In genomic region chr2:167486573-167486972, GRCm38 (mm10) we compare ENCODE assay signal across 14 mouse cellular contexts. TPM values are rescaled to one million over a fixed set of nuclear protein-coding genes. Genes with fewer than 3 reads are reported as not detected.
DNase-seq lines count a peak whose midpoint lies in the region; ATAC-seq and TF ChIP-seq lines count a peak whose summit lies in the region.
"Had no signal": no experiment of that assay in that cellular context is flagged by ENCODE, and none has a peak within 500 bp of the region (broad histone marks: within the 10 kb centered on the region; RNA-seq: fewer than 3 reads in every experiment).

No protein-coding gene starts in this region.

- no peaks in the 10 kb centered on the region for H3K9me3 ChIP-seq in hindbrain, embryonic 12.5 days (replicated peaks)
- no peaks in the 10 kb centered on the region for H3K9me3 ChIP-seq in hindbrain, embryonic 11.5 days (ENCODE audit: control insufficient read depth, low read length)
- no peaks in the 10 kb centered on the region for H3K9me3 ChIP-seq in intestine, postnatal 0 days (ENCODE audit: control insufficient read depth)
- H3K9me3 ChIP-seq in kidney, embryonic 15.5 days (replicated peaks), result no peaks in the 10 kb centered on the region
- no peaks in the 10 kb centered on the region for H3K9me3 ChIP-seq in midbrain, embryonic 11.5 days (ENCODE audit: control insufficient read depth, low read length)
- H3K9me3 ChIP-seq: embryonic facial prominence, embryonic 15.5 days; limb, embryonic 12.5 days; neural tube, embryonic 12.5 days had no signal

- no peak overlapping the region for H3K4me2 ChIP-seq in hindbrain, embryonic 12.5 days (replicated peaks)
- H3K4me2 ChIP-seq in hindbrain, embryonic 11.5 days (replicated peaks; ENCODE audit: low read depth, low read length), result no peak overlapping the region
- H3K4me2 ChIP-seq in intestine, postnatal 0 days (replicated peaks; ENCODE audit: low read depth), result no peak overlapping the region
- H3K4me2 ChIP-seq in kidney, embryonic 15.5 days, result no peak overlapping the region
- no peak overlapping the region for H3K4me2 ChIP-seq in midbrain, embryonic 11.5 days
- H3K4me2 ChIP-seq: embryonic facial prominence, embryonic 15.5 days; limb, embryonic 12.5 days; neural tube, embryonic 12.5 days had no signal

- no peak for TF ChIP-seq POLR2A in cerebellum, adult 2 months (IDR thresholded peaks at IDR 0.05; ENCODE audit: borderline replicate concordance, insufficient read depth, low read length)

- no peaks in the 10 kb centered on the region for H3K27me3 ChIP-seq in hindbrain, embryonic 12.5 days
- no peaks in the 10 kb centered on the region for H3K27me3 ChIP-seq in hindbrain, embryonic 11.5 days (ENCODE audit: control insufficient read depth, insufficient read depth, low read length)
- no peaks in the 10 kb centered on the region for H3K27me3 ChIP-seq in cerebellum, adult 2 months (ENCODE audit: control insufficient read depth, insufficient read depth, low read length)
- no peaks in the 10 kb centered on the region for H3K27me3 ChIP-seq in intestine, postnatal 0 days (replicated peaks; ENCODE audit: control insufficient read depth, insufficient read depth, low read length)
- no peaks in the 10 kb centered on the region for H3K27me3 ChIP-seq in kidney, embryonic 15.5 days
- no peaks in the 10 kb centered on the region for H3K27me3 ChIP-seq in midbrain, embryonic 11.5 days (ENCODE audit: control insufficient read depth, insufficient read depth, low read length)
- H3K27me3 ChIP-seq: embryonic facial prominence, embryonic 15.5 days; limb, embryonic 12.5 days; neural tube, embryonic 12.5 days had no signal

- no peak overlapping the region for H3K4me3 ChIP-seq in hindbrain, embryonic 12.5 days
- H3K4me3 ChIP-seq in hindbrain, embryonic 11.5 days (ENCODE audit: low read depth, low read length), result no peak overlapping the region
- no peak overlapping the region for H3K4me3 ChIP-seq in cerebellum, adult 2 months (replicated peaks; ENCODE audit: insufficient read depth, low read depth, low read length)
- H3K4me3 ChIP-seq in intestine, postnatal 0 days (ENCODE audit: low read depth, low read length), result no peak overlapping the region
- no peak overlapping the region for H3K4me3 ChIP-seq in kidney, embryonic 15.5 days (replicated peaks)
- no peak overlapping the region for H3K4me3 ChIP-seq in midbrain, embryonic 11.5 days (ENCODE audit: low read depth, low read length)
- H3K4me3 ChIP-seq: embryonic facial prominence, embryonic 15.5 days; limb, embryonic 12.5 days; neural tube, embryonic 12.5 days had no signal

- no peak for TF ChIP-seq CTCF in cerebellum, adult 2 months (IDR thresholded peaks at IDR 0.05; ENCODE audit: borderline replicate concordance, insufficient read depth, low read depth, low read length)
- no peak for TF ChIP-seq CTCF in intestine, postnatal 0 days (IDR thresholded peaks at IDR 0.05; ENCODE audit: low read depth)

- H3K4me1 ChIP-seq in hindbrain, embryonic 12.5 days, result peaks cover 17% of the 10 kb centered on the region
- H3K4me1 ChIP-seq in hindbrain, embryonic 11.5 days (replicated peaks; ENCODE audit: control insufficient read depth, insufficient read depth, low read length), result peaks cover 2% of the 10 kb centered on the region; the same call in 1 of the 2 replicates
- H3K4me1 ChIP-seq in cerebellum, adult 2 months (ENCODE audit: control insufficient read depth, insufficient read depth, low read length), result peaks cover 61% of the 10 kb centered on the region
- peaks cover 4% of the 10 kb centered on the region; the same call in 1 of the 2 replicates for H3K4me1 ChIP-seq in intestine, postnatal 0 days (replicated peaks; ENCODE audit: control insufficient read depth, insufficient read depth, low read length)
- H3K4me1 ChIP-seq in kidney, embryonic 15.5 days, result peaks cover 21% of the 10 kb centered on the region
- peaks cover 6% of the 10 kb centered on the region for H3K4me1 ChIP-seq in midbrain, embryonic 11.5 days (ENCODE audit: control insufficient read depth, insufficient read depth, low read length)

- no peak for ATAC-seq in cerebellum, adult (ENCODE audit: insufficient number of reproducible peaks, low FRiP score, low TSS enrichment)
- no peak for ATAC-seq in hindbrain, embryonic 12.5 days (ENCODE audit: low FRiP score)
- ATAC-seq in hindbrain, embryonic 11.5 days (ENCODE audit: low FRiP score), result no peak
- no peak for ATAC-seq in intestine, postnatal 0 days
- no peak for ATAC-seq in kidney, embryonic 15.5 days (replicated peaks; ENCODE audit: low FRiP score)
- no peak for ATAC-seq in midbrain, embryonic 11.5 days (ENCODE audit: low FRiP score)

- no peak overlapping the region for H3K27ac ChIP-seq in hindbrain, embryonic 12.5 days
- no peak overlapping the region for H3K27ac ChIP-seq in hindbrain, embryonic 11.5 days (ENCODE audit: low read depth, low read length)
- peak overlapping the region; percentile 90 for H3K27ac ChIP-seq in cerebellum, adult 2 months (ENCODE audit: insufficient read depth, low read length)
- peak overlapping the region; percentile 68 for H3K27ac ChIP-seq in intestine, postnatal 0 days (ENCODE audit: low read depth, low read length)
- H3K27ac ChIP-seq in kidney, embryonic 15.5 days, result no peak overlapping the region
- no peak overlapping the region for H3K27ac ChIP-seq in midbrain, embryonic 11.5 days (ENCODE audit: low read depth, low read length)
- H3K27ac ChIP-seq: embryonic facial prominence, embryonic 15.5 days; limb, embryonic 12.5 days; liver, embryonic 14.5 days; neural tube, embryonic 12.5 days had no signal

- WGBS in hindbrain, embryonic 12.5 days, result 78% methylated on average over 4 of the region's 4 CpGs
- WGBS in hindbrain, embryonic 11.5 days, result 88% methylated on average over 4 of the region's 4 CpGs
- 13% methylated on average over 4 of the region's 4 CpGs for WGBS in cerebellum, adult 2 months
- WGBS in intestine, postnatal 0 days, result 49% methylated on average over 4 of the region's 4 CpGs
- WGBS in kidney, embryonic 15.5 days, result 91% methylated on average over 4 of the region's 4 CpGs
- WGBS in midbrain, embryonic 11.5 days, result 93% methylated on average over 4 of the region's 4 CpGs

- peaks cover 41% of the 10 kb centered on the region for H3K36me3 ChIP-seq in hindbrain, embryonic 12.5 days
- 0 out of 2 replicates have a peak, but pooled peaks cover 4% of the 10 kb centered on the region for H3K36me3 ChIP-seq in hindbrain, embryonic 11.5 days (ENCODE audit: control insufficient read depth, insufficient read depth, low read length)
- H3K36me3 ChIP-seq in intestine, postnatal 0 days (ENCODE audit: control insufficient read depth, insufficient read depth), result peaks cover 34% of the 10 kb centered on the region
- H3K36me3 ChIP-seq in kidney, embryonic 15.5 days, result peaks cover 46% of the 10 kb centered on the region
- H3K36me3 ChIP-seq in midbrain, embryonic 11.5 days (ENCODE audit: control insufficient read depth, insufficient read depth, low read length), result peaks cover 8% of the 10 kb centered on the region

- peak; percentile 71 for DNase-seq in cerebellum, adult 11 months
- no peak for DNase-seq in hindbrain, embryonic 11.5 days (ENCODE audit: low spot score)
- DNase-seq in cerebellum, adult 2 months, result peak; percentile 74 to 81
- DNase-seq in midbrain, embryonic 11.5 days (ENCODE audit: low spot score, missing footprints), result no peak
- DNase-seq: kidney, adult 9 months; thymus, postnatal 14 days had no signal

- 0 out of 2 replicates have a peak overlapping the region, but pooled peaks have one; percentile 13 for H3K9ac ChIP-seq in hindbrain, embryonic 12.5 days
- no peak overlapping the region for H3K9ac ChIP-seq in hindbrain, embryonic 11.5 days (ENCODE audit: low read depth, low read length)
- 0 out of 2 replicates have a peak overlapping the region, but pooled peaks have one; percentile 26 for H3K9ac ChIP-seq in intestine, postnatal 0 days (ENCODE audit: low read depth, low read length)
- H3K9ac ChIP-seq in kidney, embryonic 15.5 days, result no peak overlapping the region
- H3K9ac ChIP-seq in midbrain, embryonic 11.5 days (ENCODE audit: low read length), result no peak overlapping the region
- H3K9ac ChIP-seq: embryonic facial prominence, embryonic 15.5 days; limb, embryonic 12.5 days; liver, embryonic 14.5 days; neural tube, embryonic 12.5 days had no signal

RNA-seq across cellular contexts. Expression of gene Rnf114, which starts 5.9 kb away (rescaled TPM):
- polyA plus RNA-seq in hindbrain, embryonic 12.5 days (2016; fragmentation: Nextera tagmentation; extraction: Ambion mirVana), result 120 TPM in 2 replicates
- 120 and 140 TPM in 2 replicates for polyA plus RNA-seq in hindbrain, embryonic 11.5 days (2014; fragmentation: Nextera tagmentation; extraction: Ambion mirVana)
- polyA plus RNA-seq in cerebellum, adult 2 months (2012; rRNA removed), result 101 and 106 TPM in 2 replicates
- 62.2 and 64.8 TPM in 2 replicates for polyA plus RNA-seq in intestine, postnatal 0 days (2015; fragmentation: Nextera tagmentation; extraction: Ambion mirVana)
- 89.9 and 91.9 TPM in 2 replicates for polyA plus RNA-seq in kidney, embryonic 15.5 days (2015; fragmentation: Nextera tagmentation; extraction: Ambion mirVana)
- 140 and 150 TPM in 2 replicates for polyA plus RNA-seq in midbrain, embryonic 11.5 days (2014; fragmentation: Nextera tagmentation; extraction: Ambion mirVana)

RNA-seq across cellular contexts. Expression of gene Spata2, which starts 6.1 kb away (rescaled TPM):
- polyA plus RNA-seq in hindbrain, embryonic 12.5 days (2016; fragmentation: Nextera tagmentation; extraction: Ambion mirVana), result 20.8 and 25.3 TPM in 2 replicates
- 13.5 and 15.0 TPM in 2 replicates for polyA plus RNA-seq in hindbrain, embryonic 11.5 days (2014; fragmentation: Nextera tagmentation; extraction: Ambion mirVana)
- 80.2 and 88.0 TPM in 2 replicates for polyA plus RNA-seq in cerebellum, adult 2 months (2012; rRNA removed)
- polyA plus RNA-seq in intestine, postnatal 0 days (2015; fragmentation: Nextera tagmentation; extraction: Ambion mirVana), result 11.5 and 13.5 TPM in 2 replicates
- 17.8 and 17.9 TPM in 2 replicates for polyA plus RNA-seq in kidney, embryonic 15.5 days (2015; fragmentation: Nextera tagmentation; extraction: Ambion mirVana)
- 15.6 and 15.8 TPM in 2 replicates for polyA plus RNA-seq in midbrain, embryonic 11.5 days (2014; fragmentation: Nextera tagmentation; extraction: Ambion mirVana)

RNA-seq across cellular contexts. Expression of gene Snai1, which starts 51.4 kb away (rescaled TPM):
- 30.1 and 39.0 TPM in 2 replicates for polyA plus RNA-seq in hindbrain, embryonic 12.5 days (2016; fragmentation: Nextera tagmentation; extraction: Ambion mirVana)
- polyA plus RNA-seq in hindbrain, embryonic 11.5 days (2014; fragmentation: Nextera tagmentation; extraction: Ambion mirVana), result 27.6 and 29.5 TPM in 2 replicates
- 1.1 and 1.9 TPM in 2 replicates for polyA plus RNA-seq in cerebellum, adult 2 months (2012; rRNA removed)
- polyA plus RNA-seq in intestine, postnatal 0 days (2015; fragmentation: Nextera tagmentation; extraction: Ambion mirVana), result 5.4 and 8.0 TPM in 2 replicates
- polyA plus RNA-seq in kidney, embryonic 15.5 days (2015; fragmentation: Nextera tagmentation; extraction: Ambion mirVana), result 34.3 and 37.7 TPM in 2 replicates
- 18.4 and 20.8 TPM in 2 replicates for polyA plus RNA-seq in midbrain, embryonic 11.5 days (2014; fragmentation: Nextera tagmentation; extraction: Ambion mirVana)

Comparison
In these comparisons a context has a peak if more than half of its experiments do, and no peak if none do; other contexts are left out.
1. H3K9ac ChIP-seq: peak in hindbrain, embryonic 12.5 days (single experiment) and intestine, postnatal 0 days (single experiment); none in hindbrain, embryonic 11.5 days (single experiment), kidney, embryonic 15.5 days (single experiment) and midbrain, embryonic 11.5 days (single experiment).
2. DNase-seq: peak in cerebellum, adult 11 months (single experiment) and cerebellum, adult 2 months (2 of 2); none in hindbrain, embryonic 11.5 days (single experiment) and midbrain, embryonic 11.5 days (single experiment).
3. H3K27ac ChIP-seq: peak in cerebellum, adult 2 months (single experiment) and intestine, postnatal 0 days (single experiment); none in hindbrain, embryonic 12.5 days (single experiment), hindbrain, embryonic 11.5 days (single experiment), kidney, embryonic 15.5 days (single experiment) and midbrain, embryonic 11.5 days (single experiment).